Mouse (Mus musculus): Measurements from ENCODE around the gene Gm7073.

GRCm38 (mm10) chrX:60555242-60555641, 16.2 kb upstream of the Gm7073 start:
- no peak for TF ChIP-seq GATA1 (IDR thresholded peaks at IDR 0.05; ENCODE audit: borderline replicate concordance, low read length)
- no peak for TF ChIP-seq FLI1 (IDR thresholded peaks at IDR 0.05; ENCODE audit: low read length)
